Mouse (Mus musculus) MEL (cell line): ENCODE results near the gene Ralb. TPM values are rescaled to one million over a fixed set of nuclear protein-coding genes. Genes with fewer than 3 reads are reported as not detected.

Experiments used
- DNase-seq: peaks from one replicate; pipeline ENCODE4 v3.0.0; 2011; ENCODE audit warnings: low read depth, low spot score
- H3K27ac ChIP-seq: 2 replicates; pipeline ENCODE4 v1.5.1; 2012; ENCODE audit warnings: low read depth, mild to moderate bottlenecking, control low read depth, low read length, moderate library complexity; ENCODE audit not compliant: control insufficient read depth
- H3K27me3 ChIP-seq, 2 experiments: fragments of 150-350 bp in 1 of 2; sonication (generic) in 1 of 2; 2 replicates each; pipeline ENCODE4 v1.6.1; 2012; ENCODE audit warnings: low read length in 2 of 2, mild to moderate bottlenecking in 2 of 2, improper control_type of control experiment in 1 of 2, moderate library complexity in 1 of 2; ENCODE audit not compliant: insufficient read depth in 2 of 2, control insufficient read depth in 1 of 2
- H3K36me3 ChIP-seq, 2 experiments: 2 replicates each; pipeline ENCODE4 v1.6.1; 2012 to 2014; ENCODE audit warnings: low read length in 2 of 2, improper control_type of control experiment in 1 of 2, inconsistent platforms in 1 of 2, mild to moderate bottlenecking in 1 of 2; ENCODE audit not compliant: insufficient read depth in 2 of 2, control insufficient read depth in 1 of 2
- H3K4me1 ChIP-seq, 2 experiments: fragments of 150-350 bp in 1 of 2; sonication (generic) in 1 of 2; 2 replicates each; pipeline ENCODE4 v1.6.1; 2012; ENCODE audit warnings: low read length in 2 of 2, improper control_type of control experiment in 1 of 2, mild to moderate bottlenecking in 1 of 2; ENCODE audit not compliant: insufficient read depth in 2 of 2, control insufficient read depth in 1 of 2
- H3K4me3 ChIP-seq, 2 experiments: fragments of 150-350 bp in 1 of 2; sonication (generic) in 1 of 2; 2 replicates each; pipeline ENCODE4 v1.5.1; 2012; ENCODE audit warnings: low read depth in 2 of 2, low read length in 2 of 2, mild to moderate bottlenecking in 2 of 2, moderate library complexity in 2 of 2, control low read depth in 1 of 2, improper control_type of control experiment in 1 of 2; ENCODE audit not compliant: control insufficient read depth in 1 of 2, insufficient read depth in 1 of 2
- H3K79me2 ChIP-seq: 2 replicates; pipeline ENCODE4 v1.6.1; 2012; ENCODE audit warnings: mild to moderate bottlenecking, low read length, moderate library complexity; ENCODE audit not compliant: control insufficient read depth, poor library complexity, insufficient read depth
- H3K9ac ChIP-seq: 2 replicates; pipeline ENCODE4 v1.6.1; 2012; ENCODE audit warnings: low read depth, mild to moderate bottlenecking, control low read depth, low read length, moderate library complexity; ENCODE audit not compliant: control insufficient read depth, poor library complexity, severe bottlenecking
- H3K9me3 ChIP-seq: fragments of 150-350 bp; sonication (generic); replicated peaks from 2 replicates; pipeline ENCODE4 v1.6.1; 2012; ENCODE audit warnings: mild to moderate bottlenecking, low read length, improper control_type of control experiment, moderate library complexity; ENCODE audit not compliant: insufficient read depth
- BHLHE40 ChIP-seq: IDR thresholded peaks from 2 replicates; pipeline ENCODE4 v1.6.1; 2012; ENCODE audit warnings: low read depth, mild to moderate bottlenecking, inconsistent platforms, low read length, improper control_type of control experiment, borderline replicate concordance
- CHD1 ChIP-seq: IDR thresholded peaks from 2 replicates; pipeline ENCODE4 v1.6.1; 2012; ENCODE audit warnings: low read depth, mild to moderate bottlenecking, inconsistent platforms, low read length, improper control_type of control experiment
- CHD2 ChIP-seq: IDR thresholded peaks from 2 replicates; pipeline ENCODE4 v1.6.1; 2011; ENCODE audit warnings: low read length, improper control_type of control experiment
- EP300 ChIP-seq, 2 experiments: IDR thresholded peaks; 2 replicates each; pipeline ENCODE4 v1.6.1; 2011; ENCODE audit warnings: improper control_type of control experiment in 2 of 2, low read length in 2 of 2, low read depth in 1 of 2, mild to moderate bottlenecking in 1 of 2
- ETS1 ChIP-seq: IDR thresholded peaks from 2 replicates; pipeline ENCODE4 v1.6.1; 2012; ENCODE audit warnings: low read depth, mild to moderate bottlenecking, inconsistent platforms, low read length, improper control_type of control experiment, moderate library complexity
- GABPA ChIP-seq: IDR thresholded peaks from 2 replicates; pipeline ENCODE4 v1.6.1; 2012; ENCODE audit warnings: low read depth, mild to moderate bottlenecking, inconsistent platforms, low read length, improper control_type of control experiment, moderate library complexity
- GATA1 ChIP-seq: IDR thresholded peaks from 2 replicates; pipeline ENCODE4 v1.6.1; 2011; ENCODE audit warnings: low read depth, low read length, improper control_type of control experiment
- JUND ChIP-seq: IDR thresholded peaks from 2 replicates; pipeline ENCODE4 v1.6.1; 2011; ENCODE audit warnings: low read depth, mild to moderate bottlenecking, improper control_type of control experiment, low read length
- KAT2A ChIP-seq: conservative IDR thresholded peaks from 2 replicates; pipeline ENCODE4 v1.6.1; 2012; ENCODE audit warnings: low read depth, low read length, improper control_type of control experiment, inconsistent platforms
- MAFK ChIP-seq: IDR thresholded peaks from 2 replicates; pipeline ENCODE4 v1.6.1; 2011; ENCODE audit warnings: low read depth, mild to moderate bottlenecking, low read length, improper control_type of control experiment, borderline replicate concordance
- MAX ChIP-seq: IDR thresholded peaks from 2 replicates; pipeline ENCODE4 v1.6.1; 2011; ENCODE audit warnings: low read length, improper control_type of control experiment
- MAZ ChIP-seq: IDR thresholded peaks from 2 replicates; pipeline ENCODE4 v1.6.1; 2012; ENCODE audit warnings: low read depth, mild to moderate bottlenecking, inconsistent platforms, low read length, improper control_type of control experiment
- MEF2A ChIP-seq: IDR thresholded peaks from 2 replicates; pipeline ENCODE4 v1.6.1; 2014; ENCODE audit warnings: low read depth, mild to moderate bottlenecking, inconsistent platforms, low read length, improper control_type of control experiment; ENCODE audit not compliant: poor library complexity, insufficient replicate concordance, severe bottlenecking; ENCODE audit errors: extremely low read depth
- MXI1 ChIP-seq: IDR thresholded peaks from 2 replicates; pipeline ENCODE4 v1.6.1; 2011; ENCODE audit warnings: mild to moderate bottlenecking, low read depth, low read length, improper control_type of control experiment
- MYB ChIP-seq: IDR thresholded peaks from 2 replicates; pipeline ENCODE4 v1.6.1; 2011; ENCODE audit warnings: mild to moderate bottlenecking, low read depth, low read length, improper control_type of control experiment
- MYC ChIP-seq: IDR thresholded peaks from 2 replicates; pipeline ENCODE4 v1.6.1; 2011; ENCODE audit warnings: low read depth, mild to moderate bottlenecking, low read length, improper control_type of control experiment, moderate library complexity
- NRF1 ChIP-seq: IDR thresholded peaks from 2 replicates; pipeline ENCODE4 v1.6.1; 2014; ENCODE audit warnings: low read depth, mild to moderate bottlenecking, inconsistent platforms, low read length, improper control_type of control experiment, moderate library complexity; ENCODE audit not compliant: poor library complexity, insufficient read depth, severe bottlenecking
- POLR2AphosphoS2 ChIP-seq: IDR thresholded peaks from 2 replicates; pipeline ENCODE4 v1.6.1; 2011; ENCODE audit warnings: low read length, improper control_type of control experiment
- POLR2AphosphoS5 ChIP-seq: IDR thresholded peaks from 2 replicates; pipeline ENCODE4 v1.6.1; 2012; ENCODE audit warnings: low read depth, borderline replicate concordance, mild to moderate bottlenecking, inconsistent platforms, low read length, moderate library complexity, mixed read lengths
- RCOR1 ChIP-seq: IDR thresholded peaks from 2 replicates; pipeline ENCODE4 v1.6.1; 2012; ENCODE audit warnings: low read depth, mild to moderate bottlenecking, inconsistent platforms, low read length, improper control_type of control experiment
- SMC3 ChIP-seq: IDR thresholded peaks from 2 replicates; pipeline ENCODE4 v1.6.1; 2011; ENCODE audit warnings: low read depth, low read length, improper control_type of control experiment
- TAL1 ChIP-seq: IDR thresholded peaks from 2 replicates; pipeline ENCODE4 v1.6.1; 2012; ENCODE audit warnings: mild to moderate bottlenecking, inconsistent platforms, low read length, moderate library complexity, mixed read lengths
- TBP ChIP-seq: IDR thresholded peaks from 2 replicates; pipeline ENCODE4 v1.8.0; 2011; ENCODE audit warnings: low read depth, low read length, improper control_type of control experiment
- TCF12 ChIP-seq: IDR thresholded peaks from 2 replicates; pipeline ENCODE4 v1.6.1; 2014; ENCODE audit warnings: low read depth, mild to moderate bottlenecking, inconsistent platforms, low read length, improper control_type of control experiment, moderate library complexity
- USF1 ChIP-seq: IDR thresholded peaks from 2 replicates; pipeline ENCODE4 v1.6.1; 2014; ENCODE audit warnings: low read depth, mild to moderate bottlenecking, inconsistent platforms, low read length, improper control_type of control experiment, moderate library complexity
- USF2 ChIP-seq, 2 experiments: IDR thresholded peaks; 2 replicates each; pipeline ENCODE4 v1.6.1; 2011 to 2012; ENCODE audit warnings: improper control_type of control experiment in 2 of 2, low read length in 2 of 2, borderline replicate concordance in 1 of 2, inconsistent platforms in 1 of 2, low read depth in 1 of 2, mild to moderate bottlenecking in 1 of 2; ENCODE audit not compliant: insufficient read depth in 1 of 2
- ZKSCAN1 ChIP-seq: IDR thresholded peaks from 2 replicates; pipeline ENCODE4 v1.6.1; 2012; ENCODE audit warnings: low read depth, mild to moderate bottlenecking, inconsistent platforms, low read length, improper control_type of control experiment, moderate library complexity
- ZMIZ1 ChIP-seq: IDR thresholded peaks from 2 replicates; pipeline ENCODE4 v1.6.1; 2012; ENCODE audit warnings: low read depth, mild to moderate bottlenecking, inconsistent platforms, low read length, improper control_type of control experiment, moderate library complexity
- ZNF384 ChIP-seq: IDR thresholded peaks from 2 replicates; pipeline ENCODE4 v1.6.1; 2012; ENCODE audit warnings: low read depth, mild to moderate bottlenecking, inconsistent platforms, low read length, improper control_type of control experiment
- polyA plus RNA-seq, 2 experiments: library from polyadenylated mRNA; stranded (reverse) in 1 of 2; unstranded in 1 of 2; fragments of >175 nt in 1 of 2; fragments of >200 nt in 1 of 2; gene quantifications; 2 replicates each; pipeline versions ENCODE4 v1.2.1 to v1.2.4; 2012; ENCODE audit warnings: low replicate concordance in 2 of 2, low read depth in 1 of 2; ENCODE audit not compliant: insufficient read length in 2 of 2, insufficient read depth in 1 of 2, missing spikeins in 1 of 2
- total RNA-seq: library from RNA; depleted of rRNA; stranded (reverse); fragments of 300-350 nt; gene quantifications from 2 replicates; pipeline ENCODE4 v1.2.3, GENCODE M21; 2012

The Ralb gene
- total and polyA plus RNA-seq, 3 experiments: 28.0 to 45.1 TPM; not detected in 1

- DNase-seq: no peak
- Histone ChIP-seq H3K9me3 (no peaks in the 10 kb centered on the region), H3K36me3 (0 out of 4 replicates have a peak, but pooled peaks cover 0 to 3% of the 10 kb centered on the region in 2 experiments), H3K4me1 (peaks cover 0 to 20% of the 10 kb centered on the region in 2 experiments; a peak in 2 of 4 replicates), H3K27ac (no peak overlapping the region), H3K79me2 (no peaks in the 10 kb centered on the region), H3K9ac (no peak overlapping the region), H3K4me3 (no peak overlapping the region), H3K27me3 (no peaks in the 10 kb centered on the region)
- TF ChIP-seq POLR2AphosphoS5 (no peak), ZMIZ1 (no peak), MXI1 (no peak), SMC3 (no peak), TAL1 (no peak), CHD2 (no peak), ETS1 (no peak), NRF1 (no peak)
Observed at GRCm38 (mm10) chr1:119510857-119511256, 6.3 kb upstream of the Ralb start.

- Histone ChIP-seq H3K27ac (no peak overlapping the region), H3K79me2 (no peaks in the 10 kb centered on the region), H3K9ac (no peak overlapping the region), H3K4me3 (no peak overlapping the region), H3K36me3 (peaks cover 0 to 3% of the 10 kb centered on the region in 2 experiments; a peak in 1 of 4 replicates), H3K9me3 (no peaks in the 10 kb centered on the region), H3K4me1 (peaks cover 0 to 23% of the 10 kb centered on the region in 2 experiments; a peak in 2 of 4 replicates), H3K27me3 (no peaks in the 10 kb centered on the region)
- TF ChIP-seq GABPA: no peak
- 0 out of 2 replicates have a peak, but pooled peaks have one; percentile 23 for TF ChIP-seq TCF12
- TF ChIP-seq BHLHE40: no peak
- no peak for TF ChIP-seq MAX
- no peak for TF ChIP-seq JUND
- TF ChIP-seq MYB: no peak
- TF ChIP-seq CHD1: no peak
- no peak for TF ChIP-seq USF2 (IDR thresholded peaks at IDR 0.05; ENCODE audit: borderline replicate concordance in 1 of 2, insufficient read depth in 1 of 2, low read depth in 1 of 2, low read length in 2 of 2)
- TF ChIP-seq ZNF384: no peak
- no peak for TF ChIP-seq MEF2A
- TF ChIP-seq TBP: no peak
- peak; percentile 63 for TF ChIP-seq GATA1
- no peak for TF ChIP-seq POLR2AphosphoS2
- peak; percentile 96 for TF ChIP-seq ZKSCAN1
- TF ChIP-seq RCOR1: 0 out of 2 replicates have a peak, but pooled peaks have one; percentile 17
- peak; percentile 44; the same call in 1 of the 2 replicates for TF ChIP-seq USF1
- no peak for TF ChIP-seq NRF1
- no peak for TF ChIP-seq ZMIZ1
- TF ChIP-seq MAZ: no peak
- TF ChIP-seq CHD2: no peak
- 0 out of 2 replicates have a peak, but pooled peaks have one; percentile 27 for TF ChIP-seq MXI1
- no peak for TF ChIP-seq MYC
- no peak for TF ChIP-seq KAT2A
- peak; percentile 43 to 47; a peak in 3 of 4 replicates for TF ChIP-seq EP300 (IDR thresholded peaks at IDR 0.05; ENCODE audit: low read depth in 1 of 2, low read length in 2 of 2)
- TF ChIP-seq TAL1: peak; percentile 20; the same call in 1 of the 2 replicates
- 0 out of 2 replicates have a peak, but pooled peaks have one; percentile 49 for TF ChIP-seq MAFK
- peak; percentile 41 for DNase-seq
Observed at GRCm38 (mm10) chr1:119510409-119510808, 5.8 kb upstream of the Ralb start.
